Mouse (Mus musculus) kidney, embryonic 15.5 days (tissue): ENCODE results near the gene Stt3b. TPM values are rescaled to one million over a fixed set of nuclear protein-coding genes. Genes with fewer than 3 reads are reported as not detected.

ENCODE experiments used
- ATAC-seq: fragments of 200-750 bp; cut with Nextera tagmentation; replicated peaks from 2 replicates; pipeline ENCODE4 v1.8.0; 2017; ENCODE audit warnings: moderate TSS enrichment; ENCODE audit not compliant: low FRiP score
- H3K27ac ChIP-seq: fragments of 300-500 bp; sonication (generic); 2 replicates; pipeline ENCODE4 v1.5.1; 2015; ENCODE audit warnings: mild to moderate bottlenecking, inconsistent platforms
- H3K27me3 ChIP-seq: fragments of 300-500 bp; sonication (generic); 2 replicates; pipeline ENCODE4 v1.6.1; 2015; ENCODE audit warnings: inconsistent platforms
- H3K36me3 ChIP-seq: fragments of 300-500 bp; sonication (generic); 2 replicates; pipeline ENCODE4 v1.6.1; 2015; ENCODE audit warnings: inconsistent platforms
- H3K4me1 ChIP-seq: fragments of 300-500 bp; sonication (generic); 2 replicates; pipeline ENCODE4 v1.6.1; 2015; ENCODE audit warnings: inconsistent platforms
- H3K4me2 ChIP-seq: fragments of 300-500 bp; sonication (generic); 2 replicates; pipeline ENCODE4 v1.6.1; 2015; ENCODE audit warnings: moderate library complexity, mild to moderate bottlenecking, inconsistent platforms
- H3K4me3 ChIP-seq: fragments of 300-500 bp; sonication (generic); replicated peaks from 2 replicates; pipeline ENCODE4 v1.5.1; 2015; ENCODE audit warnings: mild to moderate bottlenecking, inconsistent platforms
- H3K9ac ChIP-seq: fragments of 300-500 bp; sonication (generic); 2 replicates; pipeline ENCODE4 v1.6.1; 2015; ENCODE audit warnings: mild to moderate bottlenecking, inconsistent platforms
- H3K9me3 ChIP-seq: fragments of 300-500 bp; sonication (generic); replicated peaks from 2 replicates; pipeline ENCODE4 v1.6.1; 2016; ENCODE audit warnings: inconsistent platforms
- WGBS: fragments of 180-500 bp; shearing (Covaris S2); methylation state at CpG from one replicate; pipeline ENCODE4 v1.1.7; 2015; ENCODE audit warnings: mixed read lengths; 5-methylcytosine and 5-hydroxymethylcytosine counted together
- polyA plus RNA-seq: library from polyadenylated mRNA; unstranded; fragments of >200 nt; fragmentation: Nextera tagmentation; extraction: Ambion mirVana; gene quantifications from 2 replicates; pipeline ENCODE4 v1.2.1, GENCODE M21; 2015

Gene Stt3b
- 101 and 102 TPM in 2 replicates for polyA plus RNA-seq

DNA sequence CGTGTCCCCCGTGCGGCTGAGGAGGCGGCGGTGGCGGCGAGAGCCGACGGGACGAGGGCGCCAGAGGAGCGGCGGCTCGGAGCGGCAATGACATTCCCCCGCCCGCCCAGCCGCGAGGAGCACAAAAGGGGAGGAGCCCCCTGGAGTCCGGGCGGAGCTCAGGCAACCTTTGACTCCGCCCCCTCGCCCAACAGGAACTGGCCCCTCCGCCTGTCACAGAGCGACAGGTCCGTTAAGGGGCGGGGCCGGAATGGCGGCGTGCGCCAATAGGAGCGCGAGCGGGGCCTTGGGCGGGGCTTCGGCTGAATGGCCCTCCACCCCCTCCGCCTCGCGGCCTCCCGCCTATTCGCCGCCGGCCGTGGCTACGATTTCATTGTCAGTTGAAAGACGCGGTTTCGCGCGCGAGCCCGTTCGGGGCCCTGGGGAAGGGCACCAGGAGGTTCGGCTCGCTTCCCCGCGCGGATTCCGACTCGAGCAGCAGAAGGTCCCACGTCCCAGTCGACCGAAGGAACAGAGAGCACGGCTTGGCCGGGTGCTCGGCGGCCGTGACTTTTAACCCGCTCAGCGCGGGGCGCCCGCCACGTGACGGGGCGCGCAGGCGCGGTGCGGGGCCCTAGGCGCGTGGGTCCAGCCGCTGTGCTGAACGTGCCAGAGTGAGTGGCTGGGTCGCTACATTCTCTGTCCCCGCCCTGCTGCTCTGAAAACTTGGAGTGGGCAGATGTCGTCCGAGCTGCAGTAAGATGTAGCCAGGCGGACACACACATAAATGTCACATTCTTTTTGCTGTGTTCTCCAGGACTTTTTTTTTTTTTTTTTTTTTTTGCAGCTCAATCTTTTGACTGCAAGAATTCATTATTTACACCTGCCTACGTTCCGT lies at the start of gene Stt3b:
Gene Stt3b, minus strand, starts transcription at position 76 of the 877 bp plus-strand sequence.
- Histone ChIP-seq H3K4me2 (peak within 1 kb of the TSS; percentile 73), H3K9me3 (no peaks in the 10 kb centered on the region), H3K27me3 (no peaks in the 10 kb centered on the region), H3K4me3 (peak within 1 kb of the TSS; percentile 99), H3K4me1 (peaks cover 33% of the 10 kb centered on the region), H3K36me3 (no peaks in the 10 kb centered on the region), H3K9ac (peak within 1 kb of the TSS; percentile 99), H3K27ac (peak within 1 kb of the TSS; percentile 99)
- WGBS = under 1% methylated on average over 91 of the region's 91 CpGs
- ATAC-seq = peak; percentile 95

DNA sequence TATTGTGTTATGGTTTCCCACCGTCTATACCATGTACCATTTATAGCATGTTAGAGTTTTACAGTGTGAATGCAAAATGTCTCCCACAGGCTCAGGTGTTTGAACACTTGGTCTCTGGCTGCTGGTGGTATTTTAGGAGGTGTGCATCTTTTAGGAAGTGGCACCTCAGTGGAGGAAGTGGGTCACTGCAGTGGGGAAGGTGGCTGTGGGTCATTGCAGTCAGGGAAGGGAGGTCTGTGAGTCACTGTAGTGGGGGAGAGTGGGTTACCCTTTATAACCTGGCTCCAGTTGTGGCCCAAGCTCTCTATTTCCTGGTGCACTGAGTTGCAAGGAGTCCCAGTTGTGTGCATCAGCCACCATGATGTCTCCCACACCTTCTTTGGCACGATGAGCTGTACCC lies 48.2 kb upstream of the Stt3b start:
- Histone ChIP-seq H3K27me3 (no peaks in the 10 kb centered on the region), H3K36me3 (no peaks in the 10 kb centered on the region), H3K4me2 (no peak overlapping the region), H3K27ac (no peak overlapping the region), H3K4me3 (no peak overlapping the region), H3K9me3 (no peaks in the 10 kb centered on the region), H3K4me1 (peaks cover 21% of the 10 kb centered on the region), H3K9ac (no peak overlapping the region)
- 85% methylated on average over 2 of the region's 2 CpGs for WGBS
- no peak for ATAC-seq

DNA sequence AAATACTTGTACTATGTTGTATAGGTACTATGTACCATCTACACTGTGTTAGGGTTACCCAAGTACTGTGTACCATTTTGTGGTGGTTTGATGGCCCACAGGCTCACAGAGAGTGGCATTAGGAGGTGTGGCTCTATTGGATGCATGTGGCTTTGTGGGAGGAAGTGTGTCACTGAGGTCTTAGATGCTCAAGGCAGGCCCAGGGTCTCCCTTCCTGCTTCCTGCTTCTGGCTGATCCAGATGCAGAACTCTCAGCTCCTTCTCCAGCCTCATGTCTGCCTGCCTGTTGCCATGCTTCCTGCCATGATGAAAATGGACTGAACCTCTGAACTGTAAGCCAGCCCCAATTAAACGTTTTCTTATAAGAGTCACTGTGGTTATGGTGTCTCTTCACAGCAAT lies 47.8 kb upstream of the Stt3b start:
- Histone ChIP-seq H3K9me3 (no peaks in the 10 kb centered on the region), H3K27me3 (no peaks in the 10 kb centered on the region), H3K4me3 (no peak overlapping the region), H3K27ac (no peak overlapping the region), H3K9ac (no peak overlapping the region), H3K36me3 (no peaks in the 10 kb centered on the region), H3K4me2 (no peak overlapping the region), H3K4me1 (peaks cover 21% of the 10 kb centered on the region)
- ATAC-seq = no peak
- 95% methylated on average over 1 of the region's 1 CpGs for WGBS

DNA sequence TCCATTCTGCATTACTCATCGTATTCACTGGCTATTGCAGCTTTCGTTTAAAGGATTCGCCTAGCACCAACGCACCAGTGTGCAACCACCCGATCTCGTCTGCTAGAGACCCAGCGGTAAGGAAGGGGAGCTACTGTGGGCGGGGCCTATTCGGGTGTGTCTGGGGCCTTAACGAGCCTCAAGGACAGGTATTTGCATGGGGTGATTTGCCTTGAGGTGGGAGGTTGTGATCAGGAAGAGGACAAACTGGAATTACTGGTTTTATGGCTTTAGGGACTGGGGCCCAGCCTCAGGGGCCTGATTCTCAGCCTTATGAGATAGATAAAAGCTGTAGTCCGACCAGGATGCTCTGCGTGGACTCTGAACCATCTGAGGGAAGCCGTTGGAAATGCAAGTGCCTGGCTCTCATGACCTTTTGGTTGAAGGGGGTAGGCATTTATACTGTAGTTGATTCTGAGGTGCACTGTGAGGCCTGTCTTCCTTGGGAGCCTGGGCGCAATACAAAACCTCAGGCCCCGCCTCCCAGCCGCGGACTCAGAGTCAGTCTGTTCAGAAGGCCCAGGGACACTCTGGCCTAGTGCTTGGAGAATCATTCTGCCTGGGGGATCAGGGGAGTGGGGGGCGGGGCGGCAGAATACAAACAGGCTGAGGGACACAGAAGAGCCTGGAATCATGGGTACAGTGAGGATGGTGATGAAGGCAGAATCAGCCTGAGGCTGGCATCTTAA lies 46.7 kb upstream of the Stt3b start:
- peak overlapping the region; percentile 18 for H3K4me2 ChIP-seq
- WGBS = 34% methylated on average over 19 of the region's 19 CpGs
- H3K9me3 ChIP-seq = no peaks in the 10 kb centered on the region
- H3K4me3 ChIP-seq = no peak overlapping the region
- no peak overlapping the region for H3K9ac ChIP-seq
- H3K36me3 ChIP-seq = no peaks in the 10 kb centered on the region
- no peaks in the 10 kb centered on the region for H3K27me3 ChIP-seq
- peaks cover 21% of the 10 kb centered on the region for H3K4me1 ChIP-seq
- H3K27ac ChIP-seq = no peak overlapping the region
- ATAC-seq = 0 out of 2 replicates have a peak, but pooled peaks have one; percentile 41

DNA sequence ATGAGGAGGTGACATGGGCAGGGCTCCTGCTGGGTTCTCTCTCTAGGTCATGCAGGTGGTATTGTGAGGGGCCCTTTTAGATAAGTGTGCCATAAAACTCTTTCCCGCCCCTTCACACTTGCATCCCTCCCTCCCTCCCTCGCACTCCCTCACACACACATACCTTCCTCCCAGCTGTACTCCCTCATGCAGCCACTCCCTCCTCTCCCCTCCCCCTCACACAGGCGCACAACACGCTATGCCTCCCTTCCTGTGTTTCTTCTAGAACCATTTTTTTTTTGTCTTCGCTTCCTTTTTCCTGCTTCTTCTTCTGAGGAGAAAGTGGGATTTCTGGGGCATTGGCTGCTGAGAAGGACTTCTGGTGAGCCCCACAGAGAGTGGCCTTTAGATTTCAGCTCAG lies 45.8 kb upstream of the Stt3b start:
- Histone ChIP-seq H3K4me1 (peaks cover 21% of the 10 kb centered on the region), H3K9me3 (no peaks in the 10 kb centered on the region), H3K36me3 (no peaks in the 10 kb centered on the region), H3K4me2 (no peak overlapping the region), H3K9ac (no peak overlapping the region), H3K27me3 (no peaks in the 10 kb centered on the region), H3K4me3 (no peak overlapping the region), H3K27ac (no peak overlapping the region; the same call in 1 of the 2 replicates)
- peak; percentile 83 for ATAC-seq
- 17% methylated on average over 5 of the region's 5 CpGs for whole genome bisulfite sequencing

DNA sequence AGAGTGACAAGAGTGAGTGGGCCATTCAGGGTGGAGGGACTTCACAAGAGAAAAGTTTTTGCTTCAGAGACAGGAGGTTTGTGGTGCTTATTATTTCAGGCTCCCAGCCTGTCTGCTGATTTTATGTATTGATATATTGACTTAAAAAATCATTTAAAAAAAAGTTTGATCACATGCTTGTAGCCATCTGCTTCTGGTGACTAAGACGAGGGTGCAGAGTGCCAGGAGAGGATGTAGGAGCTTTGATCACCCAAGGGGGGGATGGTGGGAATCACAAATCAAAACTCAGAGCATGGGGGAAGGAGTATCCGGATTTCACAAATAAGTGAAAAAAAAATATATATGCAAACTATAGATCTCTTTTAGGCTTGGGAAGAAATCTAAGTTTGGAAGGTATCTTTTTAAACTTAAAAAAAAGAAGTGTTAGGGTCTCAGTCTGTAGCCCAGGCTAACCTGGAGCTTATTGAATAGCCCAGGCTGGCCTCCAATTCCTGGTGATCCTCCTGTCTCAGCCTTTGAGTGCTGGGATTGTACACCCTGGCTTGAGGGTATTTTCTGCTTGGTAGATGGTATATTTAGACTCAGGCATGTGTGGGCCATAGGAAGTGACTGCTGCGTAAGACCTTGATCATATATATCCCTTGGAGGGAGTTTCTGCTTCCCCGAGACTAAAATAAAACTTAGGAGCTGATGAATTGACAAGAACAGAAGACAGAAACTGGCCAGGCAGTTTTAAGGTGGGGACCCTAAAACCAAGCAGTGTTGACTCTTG lies 39.7 kb upstream of the Stt3b start:
- H3K4me2 ChIP-seq = no peak overlapping the region
- no peak for ATAC-seq
- H3K9ac ChIP-seq = no peak overlapping the region
- no peak overlapping the region for H3K4me3 ChIP-seq
- H3K27me3 ChIP-seq = no peaks in the 10 kb centered on the region
- 71% methylated on average over 4 of the region's 4 CpGs for WGBS
- no peaks in the 10 kb centered on the region for H3K36me3 ChIP-seq
- 0 out of 2 replicates have a peak, but pooled peaks cover 2% of the 10 kb centered on the region for H3K4me1 ChIP-seq
- H3K27ac ChIP-seq = no peak overlapping the region
- H3K9me3 ChIP-seq = no peaks in the 10 kb centered on the region

DNA sequence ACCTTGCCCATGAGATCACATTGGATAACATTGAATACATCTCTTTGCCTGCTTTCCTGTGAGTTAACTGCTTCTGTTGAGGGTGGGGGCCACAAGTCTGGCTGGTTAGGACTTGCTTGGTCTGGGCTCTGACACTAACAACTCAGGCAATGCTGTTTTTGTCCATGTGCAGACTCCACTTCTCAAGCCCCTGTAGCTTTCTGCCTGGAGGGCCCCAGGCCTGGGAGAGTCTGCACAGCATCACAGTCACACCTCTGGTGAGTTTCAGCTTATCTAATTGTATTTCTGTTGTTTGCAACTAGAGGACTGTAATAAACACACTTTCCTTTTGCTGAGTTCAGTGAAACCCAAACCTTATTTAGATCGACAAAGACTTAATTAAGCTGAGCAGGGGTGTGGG lies 38.9 kb upstream of the Stt3b start:
- no peak for ATAC-seq
- no peaks in the 10 kb centered on the region for H3K9me3 ChIP-seq
- H3K36me3 ChIP-seq = no peaks in the 10 kb centered on the region
- no peak overlapping the region for H3K27ac ChIP-seq
- H3K4me1 ChIP-seq = 0 out of 2 replicates have a peak, but pooled peaks cover 2% of the 10 kb centered on the region
- H3K27me3 ChIP-seq = no peaks in the 10 kb centered on the region
- no peak overlapping the region for H3K4me2 ChIP-seq
- no peak overlapping the region for H3K4me3 ChIP-seq
- no peak overlapping the region for H3K9ac ChIP-seq
- 19% methylated on average over 1 of the region's 1 CpGs for WGBS

DNA sequence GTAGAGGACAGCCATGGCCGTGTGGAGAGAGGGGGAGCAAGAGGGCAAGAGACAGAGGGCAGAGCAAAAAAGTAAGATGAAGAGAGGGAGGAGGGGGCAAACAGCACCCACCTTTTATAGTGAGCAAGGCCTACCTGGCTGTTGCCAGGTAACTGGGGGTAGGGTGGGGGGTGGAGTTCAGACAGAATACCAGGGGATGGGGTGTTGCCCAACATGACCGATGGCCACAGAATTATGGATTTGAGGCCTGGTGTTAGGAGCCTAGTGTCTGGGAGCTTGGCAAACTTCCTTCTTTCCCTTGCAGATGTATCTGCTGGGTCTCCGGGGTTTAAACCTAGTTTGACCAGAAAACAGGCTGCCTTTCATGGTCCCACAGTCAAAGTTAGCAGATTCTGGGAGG lies 34.7 kb upstream of the Stt3b start:
- no peaks in the 10 kb centered on the region for H3K9me3 ChIP-seq
- 0 out of 2 replicates have a peak, but pooled peaks cover 9% of the 10 kb centered on the region for H3K4me1 ChIP-seq
- H3K36me3 ChIP-seq = no peaks in the 10 kb centered on the region
- no peak for ATAC-seq
- no peaks in the 10 kb centered on the region for H3K27me3 ChIP-seq
- no peak overlapping the region for H3K27ac ChIP-seq
- H3K9ac ChIP-seq = no peak overlapping the region
- no peak overlapping the region for H3K4me2 ChIP-seq
- no peak overlapping the region for H3K4me3 ChIP-seq
- WGBS = 86% methylated on average over 3 of the region's 3 CpGs

DNA sequence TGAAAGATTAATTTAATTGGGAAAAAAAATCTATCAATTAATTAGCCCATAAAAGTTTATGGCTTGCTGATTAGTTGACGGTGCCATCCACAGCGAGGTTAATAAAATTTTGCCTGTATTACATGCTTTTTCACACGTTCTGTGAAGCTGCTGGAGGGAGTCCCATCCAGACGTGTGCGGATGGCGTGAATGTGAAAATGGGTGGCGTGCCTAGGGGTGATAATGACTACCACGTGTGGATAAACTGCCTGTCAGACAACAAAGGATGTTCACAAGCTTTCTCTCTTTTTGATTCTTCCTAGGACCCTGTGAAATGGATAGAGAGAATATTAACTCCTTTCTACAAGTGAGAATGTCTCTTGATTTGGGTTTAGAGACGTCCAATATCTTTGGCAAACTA lies 31.4 kb upstream of the Stt3b start:
- 69% methylated on average over 9 of the region's 9 CpGs for WGBS
- Histone ChIP-seq H3K4me1 (0 out of 2 replicates have a peak, but pooled peaks cover 10% of the 10 kb centered on the region), H3K4me2 (no peak overlapping the region), H3K9me3 (no peaks in the 10 kb centered on the region), H3K27me3 (no peaks in the 10 kb centered on the region), H3K27ac (no peak overlapping the region), H3K4me3 (no peak overlapping the region), H3K36me3 (no peaks in the 10 kb centered on the region), H3K9ac (no peak overlapping the region)
- no peak for ATAC-seq

DNA sequence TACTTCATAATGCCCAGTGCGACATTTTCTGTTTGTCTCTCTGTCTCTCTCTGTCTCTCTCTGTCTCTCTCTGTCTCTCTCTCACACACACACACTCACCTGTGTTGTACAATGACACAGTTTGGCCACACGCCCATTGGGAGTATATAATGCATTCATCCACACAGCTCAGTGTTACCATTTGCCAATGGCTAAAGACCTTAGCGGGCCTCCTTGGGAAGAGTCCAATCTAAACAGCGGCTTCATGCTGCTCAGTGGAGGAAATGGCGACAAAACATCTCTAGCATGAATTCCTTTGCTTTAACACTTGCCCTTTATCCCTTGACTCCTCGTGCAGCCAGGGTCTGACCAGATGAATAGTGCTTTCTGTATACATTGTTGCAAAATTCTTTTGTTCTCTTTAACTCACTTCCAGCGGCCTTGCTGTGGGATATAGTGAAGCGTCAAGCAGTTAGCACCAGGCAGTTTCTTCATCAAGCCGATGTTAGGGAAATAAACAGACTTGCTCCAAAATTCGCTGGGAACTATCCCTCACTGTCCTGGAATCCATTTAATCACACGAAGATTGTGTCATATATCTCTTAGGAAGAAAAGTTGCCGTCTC lies 30.1 kb upstream of the Stt3b start:
- 0 out of 2 replicates have a peak, but pooled peaks cover 10% of the 10 kb centered on the region for H3K4me1 ChIP-seq
- WGBS = 45% methylated on average over 12 of the region's 12 CpGs
- H3K4me3 ChIP-seq = no peak overlapping the region
- no peaks in the 10 kb centered on the region for H3K9me3 ChIP-seq
- H3K36me3 ChIP-seq = no peaks in the 10 kb centered on the region
- H3K27me3 ChIP-seq = no peaks in the 10 kb centered on the region
- no peak overlapping the region for H3K27ac ChIP-seq
- no peak; the same call in 1 of the 2 replicates for ATAC-seq
- H3K4me2 ChIP-seq = no peak overlapping the region
- H3K9ac ChIP-seq = no peak overlapping the region

DNA sequence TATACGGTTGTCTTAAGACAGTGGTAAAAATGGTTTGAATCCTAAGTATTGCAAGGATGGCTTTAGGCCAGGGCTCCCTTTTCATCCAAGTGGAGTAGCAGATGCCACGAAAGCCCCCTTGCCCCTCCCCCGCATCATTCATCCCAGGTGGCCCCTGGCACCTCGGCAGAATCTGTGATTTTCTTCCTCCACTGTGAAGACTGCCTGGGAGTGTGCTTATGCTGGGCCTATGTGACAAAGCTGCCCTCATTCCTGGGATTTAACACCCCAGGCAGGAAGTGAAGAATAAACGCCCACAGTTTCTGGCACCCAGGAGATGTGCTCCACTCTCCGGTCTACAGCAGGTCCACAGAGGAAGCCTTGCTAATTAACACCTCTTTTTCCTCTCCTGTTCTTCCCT lies 28.6 kb upstream of the Stt3b start:
- Histone ChIP-seq H3K4me2 (no peak overlapping the region), H3K27ac (no peak overlapping the region), H3K4me3 (no peak overlapping the region), H3K9ac (no peak overlapping the region), H3K36me3 (no peaks in the 10 kb centered on the region), H3K9me3 (no peaks in the 10 kb centered on the region), H3K27me3 (no peaks in the 10 kb centered on the region), H3K4me1 (0 out of 2 replicates have a peak, but pooled peaks cover 10% of the 10 kb centered on the region)
- no peak for ATAC-seq
- WGBS = 36% methylated on average over 6 of the region's 6 CpGs
